Comparison of ENCODE assay signal across 23 mouse cellular contexts in genomic region chr19:42689786-42690185, GRCm38 (mm10).
DNase-seq lines count a peak whose midpoint lies in the region; ATAC-seq and TF ChIP-seq lines count a peak whose summit lies in the region.
"Had no signal": no experiment of that assay in that cellular context is flagged by ENCODE, and none has a peak within 500 bp of the region (broad histone marks: within the 10 kb centered on the region; RNA-seq: fewer than 3 reads in every experiment).

No protein-coding gene starts in this region.

- CTCF ChIA-PET in Patski (lab: Charles Lee): no interaction called here

- peaks cover 3% of the 10 kb centered on the region for H3K27me3 ChIP-seq in Patski
- no peaks in the 10 kb centered on the region for H3K27me3 ChIP-seq in kidney, postnatal 0 days (ENCODE audit: insufficient read depth, low read length)
- H3K27me3 ChIP-seq in liver, embryonic 15.5 days: no peaks in the 10 kb centered on the region
- no peaks in the 10 kb centered on the region for H3K27me3 ChIP-seq in midbrain, embryonic 14.5 days (ENCODE audit: control insufficient read depth, insufficient read depth, low read length)
- H3K27me3 ChIP-seq: embryonic facial prominence, embryonic 12.5 days; heart, embryonic 15.5 days; lung, embryonic 15.5 days had no signal

- no peak for TF ChIP-seq CTCF in Patski (IDR thresholded peaks at IDR 0.05)
- TF ChIP-seq CTCF in kidney, postnatal 0 days (IDR thresholded peaks at IDR 0.05; ENCODE audit: low read depth): no peak

- POLR2A ChIA-PET in Patski (lab: Charles Lee): no interaction called here

- in situ Hi-C loops in Patski (cut with MboI; ENCODE audit: low pct_unique_long_range_greater_than_20kb): no loop called here

- no peak overlapping the region for H3K9ac ChIP-seq in kidney, postnatal 0 days (ENCODE audit: low read depth, low read length)
- no peak overlapping the region for H3K9ac ChIP-seq in liver, embryonic 15.5 days
- H3K9ac ChIP-seq in midbrain, embryonic 14.5 days (replicated peaks; ENCODE audit: low read length): no peak overlapping the region
- H3K9ac ChIP-seq: embryonic facial prominence, embryonic 12.5 days; heart, embryonic 15.5 days; limb, embryonic 12.5 days; lung, embryonic 15.5 days; neural tube, embryonic 13.5 days had no signal

- H3K9me3 ChIP-seq in kidney, postnatal 0 days (replicated peaks; ENCODE audit: low read length): no peaks in the 10 kb centered on the region
- no peaks in the 10 kb centered on the region for H3K9me3 ChIP-seq in liver, embryonic 15.5 days (replicated peaks)
- no peaks in the 10 kb centered on the region for H3K9me3 ChIP-seq in midbrain, embryonic 14.5 days (ENCODE audit: control insufficient read depth, low read length)
- H3K9me3 ChIP-seq: embryonic facial prominence, embryonic 12.5 days; G1E; heart, embryonic 15.5 days; limb, embryonic 12.5 days; lung, embryonic 15.5 days; midbrain, embryonic 10.5 days; neural tube, embryonic 13.5 days had no signal

- peak; percentile 15 to 43 for DNase-seq in cerebellum, postnatal 14 days
- DNase-seq in cerebellum, adult 18-20 months: no peak
- DNase-seq in Patski (ENCODE audit: low read depth, low spot score): peak; percentile 34
- peak; percentile 27 for DNase-seq in kidney, postnatal 0 days (ENCODE audit: low spot score)
- no peak for DNase-seq in left cerebral cortex, adult 9 months (ENCODE audit: low spot score in 2 of 2)
- no peak for DNase-seq in midbrain, embryonic 14.5 days
- DNase-seq in right cerebral cortex, postnatal 25 days: no peak
- DNase-seq: adrenal gland, postnatal 25 days; cerebellum, adult 11-12 months; gastrocnemius, postnatal 25 days; lung, postnatal 4 days; thymus, adult 18-20 months; thymus, postnatal 4 days had no signal

- WGBS in kidney, postnatal 0 days: 48% methylated on average over 4 of the region's 4 CpGs
- WGBS in liver, embryonic 15.5 days (ENCODE audit: insufficient replicate concordance): 37% methylated on average over 4 of the region's 4 CpGs
- 80% methylated on average over 4 of the region's 4 CpGs for WGBS in midbrain, embryonic 14.5 days

- ATAC-seq in Patski: peak; percentile 83
- ATAC-seq in kidney, postnatal 0 days (replicated peaks; ENCODE audit: low FRiP score, low read depth): peak; percentile 61
- ATAC-seq in liver, embryonic 15.5 days (ENCODE audit: insufficient read depth): peak; percentile 75
- no peak for ATAC-seq in midbrain, embryonic 14.5 days (ENCODE audit: low FRiP score, low TSS enrichment)
- ATAC-seq: forebrain, embryonic 14.5 days; hindbrain, embryonic 16.5 days had no signal

- H3K4me1 ChIP-seq in kidney, postnatal 0 days (replicated peaks; ENCODE audit: insufficient read depth, low read length): no peaks in the 10 kb centered on the region
- H3K4me1 ChIP-seq in liver, embryonic 15.5 days (replicated peaks): peaks cover 3% of the 10 kb centered on the region; the same call in 1 of the 2 replicates
- H3K4me1 ChIP-seq in midbrain, embryonic 14.5 days (ENCODE audit: control insufficient read depth, insufficient read depth, low read length): no peaks in the 10 kb centered on the region
- H3K4me1 ChIP-seq: embryonic facial prominence, embryonic 12.5 days; heart, embryonic 15.5 days; lung, embryonic 15.5 days; midbrain, embryonic 10.5 days had no signal

- H3K4me3 ChIP-seq in kidney, postnatal 0 days (replicated peaks; ENCODE audit: low read depth, low read length): no peak overlapping the region
- no peak overlapping the region for H3K4me3 ChIP-seq in liver, embryonic 15.5 days (replicated peaks)
- H3K4me3 ChIP-seq in midbrain, embryonic 14.5 days (replicated peaks; ENCODE audit: low read depth, low read length): no peak overlapping the region
- H3K4me3 ChIP-seq: embryonic facial prominence, embryonic 12.5 days; heart, embryonic 15.5 days; limb, embryonic 12.5 days; lung, embryonic 15.5 days; midbrain, embryonic 10.5 days; neural tube, embryonic 13.5 days had no signal

- H3K36me3 ChIP-seq in kidney, postnatal 0 days (ENCODE audit: insufficient read depth, low read length): no peaks in the 10 kb centered on the region
- H3K36me3 ChIP-seq in liver, embryonic 15.5 days (replicated peaks): no peaks in the 10 kb centered on the region
- H3K36me3 ChIP-seq in midbrain, embryonic 14.5 days (ENCODE audit: control insufficient read depth, insufficient read depth, low read length): no peaks in the 10 kb centered on the region
- H3K36me3 ChIP-seq: embryonic facial prominence, embryonic 12.5 days; G1E; heart, embryonic 15.5 days; limb, embryonic 12.5 days; lung, embryonic 15.5 days; midbrain, embryonic 10.5 days; neural tube, embryonic 13.5 days had no signal

- H3K27ac ChIP-seq in kidney, postnatal 0 days: no peak overlapping the region
- H3K27ac ChIP-seq in liver, embryonic 15.5 days (replicated peaks): peak overlapping the region; percentile 72
- no peak overlapping the region for H3K27ac ChIP-seq in midbrain, embryonic 14.5 days (replicated peaks; ENCODE audit: low read depth, low read length)
- H3K27ac ChIP-seq: embryonic facial prominence, embryonic 12.5 days; heart, embryonic 15.5 days; limb, embryonic 12.5 days; lung, embryonic 15.5 days; midbrain, embryonic 10.5 days; neural tube, embryonic 13.5 days had no signal

- no peak overlapping the region for H3K4me2 ChIP-seq in kidney, postnatal 0 days (ENCODE audit: low read length)
- no peak overlapping the region for H3K4me2 ChIP-seq in liver, embryonic 15.5 days
- H3K4me2 ChIP-seq in midbrain, embryonic 14.5 days (ENCODE audit: low read length): no peak overlapping the region
- H3K4me2 ChIP-seq: embryonic facial prominence, embryonic 12.5 days; heart, embryonic 15.5 days; limb, embryonic 12.5 days; lung, embryonic 15.5 days; neural tube, embryonic 13.5 days had no signal

Comparison
In these comparisons a context has a peak if more than half of its experiments do, and no peak if none do; other contexts are left out.
1. DNase-seq: peak in cerebellum, postnatal 14 days (2 of 2), Patski (single experiment) and kidney, postnatal 0 days (single experiment); none in cerebellum, adult 18-20 months (0 of 2), left cerebral cortex, adult 9 months (0 of 2), midbrain, embryonic 14.5 days (single experiment) and right cerebral cortex, postnatal 25 days (single experiment).